Mouse (Mus musculus) hindbrain, embryonic 12.5 days (tissue): ENCODE results near the gene Trmt2a. TPM values are rescaled to one million over a fixed set of nuclear protein-coding genes. Genes with fewer than 3 reads are reported as not detected.

Source experiments
- ATAC-seq: fragments of 200-750 bp; cut with Nextera tagmentation; 2 replicates; pipeline ENCODE4 v1.8.0; 2017; ENCODE audit warnings: moderate TSS enrichment; ENCODE audit not compliant: low FRiP score
- H3K27ac ChIP-seq: fragments of 300-500 bp; sonication (generic); 2 replicates; pipeline ENCODE4 v1.5.1; 2016; ENCODE audit warnings: mild to moderate bottlenecking
- H3K27me3 ChIP-seq: fragments of 300-500 bp; sonication (generic); 2 replicates; pipeline ENCODE4 v1.6.1; 2016; ENCODE audit warnings: mild to moderate bottlenecking
- H3K36me3 ChIP-seq: fragments of 300-500 bp; sonication (generic); 2 replicates; pipeline ENCODE4 v1.6.1; 2016; ENCODE audit warnings: mild to moderate bottlenecking
- H3K4me1 ChIP-seq: fragments of 300-500 bp; sonication (generic); 2 replicates; pipeline ENCODE4 v1.6.1; 2016
- H3K4me2 ChIP-seq: fragments of 300-500 bp; sonication (generic); replicated peaks from 2 replicates; pipeline ENCODE4 v1.6.1; 2016; ENCODE audit warnings: mild to moderate bottlenecking
- H3K4me3 ChIP-seq: fragments of 300-500 bp; sonication (generic); 2 replicates; pipeline ENCODE4 v1.5.1; 2016; ENCODE audit warnings: mild to moderate bottlenecking
- H3K9ac ChIP-seq: fragments of 300-500 bp; sonication (generic); 2 replicates; pipeline ENCODE4 v1.6.1; 2016; ENCODE audit warnings: mild to moderate bottlenecking, moderate library complexity
- H3K9me3 ChIP-seq: fragments of 300-500 bp; sonication (generic); replicated peaks from 2 replicates; pipeline ENCODE4 v1.6.1; 2016; ENCODE audit warnings: mild to moderate bottlenecking
- WGBS: fragments of 180-500 bp; shearing (Covaris S2); methylation state at CpG from one replicate; pipeline ENCODE4 v1.1.7; 2016; 5-methylcytosine and 5-hydroxymethylcytosine counted together
- polyA plus RNA-seq: library from polyadenylated mRNA; unstranded; fragments of >200 nt; fragmentation: Nextera tagmentation; extraction: Ambion mirVana; gene quantifications from 2 replicates; pipeline ENCODE4 v1.2.1, GENCODE M21; 2016

Gene Trmt2a
- polyA plus RNA-seq, 1 experiment from 2014 or later, result 102 TPM

- Histone ChIP-seq H3K4me2 (no peak overlapping the region), H3K9ac (no peak overlapping the region), H3K36me3 (peaks cover 35% of the 10 kb centered on the region), H3K4me3 (no peak overlapping the region), H3K9me3 (no peaks in the 10 kb centered on the region), H3K27me3 (no peaks in the 10 kb centered on the region), H3K4me1 (peaks cover 21% of the 10 kb centered on the region), H3K27ac (peak overlapping the region; percentile 19; the same call in 1 of the 2 replicates)
- no peak for ATAC-seq
- WGBS, result 61% methylated on average over 8 of the region's 8 CpGs
These were observed 28.5 kb upstream of the Trmt2a start for GRCm38 (mm10) chr16:18220001-18220400.

- ATAC-seq, result no peak
- Histone ChIP-seq H3K9ac (no peak overlapping the region), H3K27me3 (no peaks in the 10 kb centered on the region), H3K36me3 (peaks cover 45% of the 10 kb centered on the region), H3K4me1 (peaks cover 13% of the 10 kb centered on the region), H3K4me2 (no peak overlapping the region), H3K9me3 (no peaks in the 10 kb centered on the region), H3K27ac (no peak overlapping the region), H3K4me3 (no peak overlapping the region)
- WGBS, result 95% methylated on average over 6 of the region's 6 CpGs
These were observed 27.5 kb upstream of the Trmt2a start for GRCm38 (mm10) chr16:18220856-18221542.

GRCm38 (mm10) chr16:18221543-18221898 lies 27.0 kb upstream of the Trmt2a start:
- WGBS, result 78% methylated on average over 11 of the region's 11 CpGs
- Histone ChIP-seq H3K9me3 (no peaks in the 10 kb centered on the region), H3K9ac (no peak overlapping the region), H3K4me1 (peaks cover 12% of the 10 kb centered on the region), H3K27me3 (no peaks in the 10 kb centered on the region), H3K4me2 (no peak overlapping the region), H3K36me3 (peaks cover 50% of the 10 kb centered on the region), H3K27ac (no peak overlapping the region), H3K4me3 (no peak overlapping the region)
- no peak for ATAC-seq

- H3K9me3 ChIP-seq, result no peaks in the 10 kb centered on the region
- H3K27me3 ChIP-seq, result no peaks in the 10 kb centered on the region
- no peak overlapping the region for H3K9ac ChIP-seq
- 81% methylated on average over 11 of the region's 11 CpGs for whole genome bisulfite sequencing
- no peak overlapping the region for H3K4me3 ChIP-seq
- peaks cover 12% of the 10 kb centered on the region for H3K4me1 ChIP-seq
- no peak for ATAC-seq
- peaks cover 56% of the 10 kb centered on the region for H3K36me3 ChIP-seq
- H3K27ac ChIP-seq, result no peak overlapping the region
- H3K4me2 ChIP-seq, result no peak overlapping the region
These were observed 26.3 kb upstream of the Trmt2a start for GRCm38 (mm10) chr16:18222188-18222587.

GRCm38 (mm10) chr16:18227187-18227586 lies 21.3 kb upstream of the Trmt2a start:
- H3K9ac ChIP-seq, result no peak overlapping the region
- H3K4me3 ChIP-seq, result no peak overlapping the region
- no peak for ATAC-seq
- H3K27ac ChIP-seq, result no peak overlapping the region
- H3K9me3 ChIP-seq, result no peaks in the 10 kb centered on the region
- WGBS, result 94% methylated on average over 13 of the region's 13 CpGs
- H3K27me3 ChIP-seq, result no peaks in the 10 kb centered on the region
- no peak overlapping the region for H3K4me2 ChIP-seq
- H3K4me1 ChIP-seq, result peaks cover 13% of the 10 kb centered on the region
- H3K36me3 ChIP-seq, result peaks cover 60% of the 10 kb centered on the region

GRCm38 (mm10) chr16:18227897-18228422 lies 20.5 kb upstream of the Trmt2a start:
- H3K4me3 ChIP-seq, result no peak overlapping the region
- no peaks in the 10 kb centered on the region for H3K27me3 ChIP-seq
- no peak overlapping the region for H3K27ac ChIP-seq
- peaks cover 54% of the 10 kb centered on the region for H3K36me3 ChIP-seq
- no peak for ATAC-seq
- no peak overlapping the region for H3K4me2 ChIP-seq
- no peak overlapping the region for H3K9ac ChIP-seq
- no peaks in the 10 kb centered on the region for H3K9me3 ChIP-seq
- 92% methylated on average over 20 of the region's 20 CpGs for WGBS
- peaks cover 14% of the 10 kb centered on the region for H3K4me1 ChIP-seq

- Histone ChIP-seq H3K9me3 (no peaks in the 10 kb centered on the region), H3K9ac (no peak overlapping the region), H3K27me3 (no peaks in the 10 kb centered on the region), H3K4me2 (no peak overlapping the region), H3K27ac (no peak overlapping the region), H3K36me3 (peaks cover 45% of the 10 kb centered on the region), H3K4me3 (no peak overlapping the region), H3K4me1 (peaks cover 23% of the 10 kb centered on the region)
- WGBS, result 87% methylated on average over 4 of the region's 4 CpGs
- ATAC-seq, result no peak
These were observed 19.6 kb upstream of the Trmt2a start for GRCm38 (mm10) chr16:18228856-18229255.

- no peak for ATAC-seq
- H3K27ac ChIP-seq, result peak overlapping the region; percentile 40; the same call in 1 of the 2 replicates
- H3K4me1 ChIP-seq, result peaks cover 28% of the 10 kb centered on the region
- no peak overlapping the region for H3K4me2 ChIP-seq
- no peak overlapping the region for H3K4me3 ChIP-seq
- H3K9me3 ChIP-seq, result no peaks in the 10 kb centered on the region
- peak overlapping the region; percentile 32; the same call in 1 of the 2 replicates for H3K9ac ChIP-seq
- 80% methylated on average over 11 of the region's 11 CpGs for WGBS
- H3K36me3 ChIP-seq, result peaks cover 37% of the 10 kb centered on the region
- H3K27me3 ChIP-seq, result no peaks in the 10 kb centered on the region
These were observed 18.9 kb upstream of the Trmt2a start for GRCm38 (mm10) chr16:18229622-18230021.

- no peak overlapping the region for H3K9ac ChIP-seq
- H3K36me3 ChIP-seq, result peaks cover 27% of the 10 kb centered on the region
- no peak for ATAC-seq
- no peaks in the 10 kb centered on the region for H3K9me3 ChIP-seq
- 97% methylated on average over 6 of the region's 6 CpGs for WGBS
- peaks cover 30% of the 10 kb centered on the region for H3K4me1 ChIP-seq
- no peak overlapping the region for H3K27ac ChIP-seq
- H3K4me3 ChIP-seq, result no peak overlapping the region
- no peaks in the 10 kb centered on the region for H3K27me3 ChIP-seq
- H3K4me2 ChIP-seq, result no peak overlapping the region
These were observed 17.9 kb upstream of the Trmt2a start for GRCm38 (mm10) chr16:18230617-18231016.

- H3K4me1 ChIP-seq, result peaks cover 34% of the 10 kb centered on the region
- no peak overlapping the region for H3K27ac ChIP-seq
- no peak for ATAC-seq
- no peak overlapping the region for H3K9ac ChIP-seq
- H3K27me3 ChIP-seq, result no peaks in the 10 kb centered on the region
- no peak overlapping the region for H3K4me2 ChIP-seq
- no peaks in the 10 kb centered on the region for H3K9me3 ChIP-seq
- 83% methylated on average over 3 of the region's 3 CpGs for WGBS
- no peak overlapping the region for H3K4me3 ChIP-seq
- H3K36me3 ChIP-seq, result peaks cover 23% of the 10 kb centered on the region
These were observed 17.4 kb upstream of the Trmt2a start for GRCm38 (mm10) chr16:18231047-18231446.

GRCm38 (mm10) chr16:18231451-18231850 lies 17.0 kb upstream of the Trmt2a start:
- H3K4me2 ChIP-seq, result no peak overlapping the region
- no peak overlapping the region for H3K4me3 ChIP-seq
- peaks cover 19% of the 10 kb centered on the region for H3K36me3 ChIP-seq
- no peaks in the 10 kb centered on the region for H3K27me3 ChIP-seq
- no peak overlapping the region for H3K9ac ChIP-seq
- 89% methylated on average over 4 of the region's 4 CpGs for WGBS
- H3K9me3 ChIP-seq, result no peaks in the 10 kb centered on the region
- H3K27ac ChIP-seq, result no peak overlapping the region
- ATAC-seq, result no peak
- peaks cover 38% of the 10 kb centered on the region for H3K4me1 ChIP-seq

- Histone ChIP-seq H3K9ac (0 out of 2 replicates have a peak overlapping the region, but pooled peaks have one; percentile 97), H3K36me3 (peaks cover 8% of the 10 kb centered on the region; the same call in 1 of the 2 replicates), H3K27ac (no peak overlapping the region), H3K4me2 (peak overlapping the region; percentile 78), H3K4me3 (peak overlapping the region; percentile 87; the same call in 1 of the 2 replicates), H3K4me1 (peaks cover 40% of the 10 kb centered on the region), H3K9me3 (no peaks in the 10 kb centered on the region), H3K27me3 (no peaks in the 10 kb centered on the region)
- ATAC-seq, result no peak
- WGBS, result 71% methylated on average over 1 of the region's 1 CpGs
These were observed 15.0 kb upstream of the Trmt2a start for GRCm38 (mm10) chr16:18233451-18233850.
